ENCODE assay signal across 12 mouse cellular contexts in genomic region chr9:84008961-84009360, GRCm38 (mm10).
"Had no signal": no experiment of that assay in that cellular context is flagged by ENCODE, and none has a peak within 500 bp of the region (broad histone marks: within the 10 kb centered on the region; RNA-seq: fewer than 3 reads in every experiment).

No protein-coding gene starts in this region.

- DNase-seq: kidney, adult 18-20 months; kidney, adult 9 months; kidney, postnatal 25 days; layer of hippocampus, adult 9-11 months; layer of hippocampus, postnatal 36 days; liver; lung, adult 18-20 months; lung, postnatal 10 days; lung, postnatal 36 days; right cerebral cortex, postnatal 25 days; spleen, adult 18-20 months; thymus, postnatal 25 days had no signal
